Mouse (Mus musculus) kidney, postnatal 0 days (tissue): Measurements from ENCODE around the gene Prkcd. TPM values are rescaled to one million over a fixed set of nuclear protein-coding genes. Genes with fewer than 3 reads are reported as not detected.
A peak's percentile ranks its signal among the peaks of the same experiment; 100 is the strongest.
"Not testable (repeated sequence)": the region's sequence is repeated elsewhere in the genome, so short reads cannot be mapped to it uniquely, and the experiment has no call there.

Experiments used
- ATAC-seq: fragments of 200-750 bp; cut with Nextera tagmentation; replicated peaks from 2 replicates; pipeline ENCODE4 v1.8.0; 2017; ENCODE audit warnings: low read depth, moderate number of reproducible peaks, moderate TSS enrichment, moderate library complexity; ENCODE audit not compliant: low FRiP score
- DNase-seq: peaks from one replicate; pipeline ENCODE4 v3.0.0-alpha.2; 2016; ENCODE audit warnings: low spot score
- H3K27ac ChIP-seq: fragments of 300-500 bp; sonication (generic); 2 replicates; pipeline ENCODE4 v1.5.1; 2014; ENCODE audit warnings: mild to moderate bottlenecking
- H3K27me3 ChIP-seq: fragments of 300-500 bp; sonication (generic); 2 replicates; pipeline ENCODE4 v1.6.1; 2014; ENCODE audit warnings: low read length, mixed read lengths; ENCODE audit not compliant: insufficient read depth
- H3K36me3 ChIP-seq: fragments of 300-500 bp; sonication (generic); 2 replicates; pipeline ENCODE4 v1.6.1; 2014; ENCODE audit warnings: low read length, mixed read lengths; ENCODE audit not compliant: insufficient read depth
- H3K4me1 ChIP-seq: fragments of 300-500 bp; sonication (generic); replicated peaks from 2 replicates; pipeline ENCODE4 v1.6.1; 2014; ENCODE audit warnings: antibody characterized with exemption, low read length, mixed read lengths; ENCODE audit not compliant: insufficient read depth
- H3K4me2 ChIP-seq: fragments of 300-500 bp; sonication (generic); 2 replicates; pipeline ENCODE4 v1.6.1; 2014; ENCODE audit warnings: mild to moderate bottlenecking, low read length, moderate library complexity, mixed read lengths
- H3K4me3 ChIP-seq: fragments of 300-500 bp; sonication (generic); replicated peaks from 2 replicates; pipeline ENCODE4 v1.5.1; 2014; ENCODE audit warnings: low read depth, low read length
- H3K9ac ChIP-seq: fragments of 300-500 bp; sonication (generic); 2 replicates; pipeline ENCODE4 v1.6.1; 2014; ENCODE audit warnings: low read depth, low read length
- H3K9me3 ChIP-seq: fragments of 300-500 bp; sonication (generic); replicated peaks from 2 replicates; pipeline ENCODE4 v1.6.1; 2016; ENCODE audit warnings: low read length, inconsistent platforms, mixed read lengths
- CTCF ChIP-seq: IDR thresholded peaks from 2 replicates; pipeline ENCODE4 v1.5.1; 2016; ENCODE audit warnings: antibody characterized with exemption, low read depth, mild to moderate bottlenecking, moderate library complexity
- WGBS: fragments of 180-500 bp; shearing (Covaris S2); extraction: QIAGEN DNeasy Blood & Tissue Kit; methylation state at CpG from one replicate; pipeline ENCODE4 v1.1.7; 2014; 5-methylcytosine and 5-hydroxymethylcytosine counted together
- polyA plus RNA-seq: library from polyadenylated mRNA; unstranded; fragments of >200 nt; fragmentation: Nextera tagmentation; extraction: Ambion mirVana; gene quantifications from 2 replicates; pipeline ENCODE4 v1.2.1, GENCODE M21; 2015

Gene Prkcd
- polyA plus RNA-seq, 1 experiment from 2014 or later: 44.9 TPM

DNA sequence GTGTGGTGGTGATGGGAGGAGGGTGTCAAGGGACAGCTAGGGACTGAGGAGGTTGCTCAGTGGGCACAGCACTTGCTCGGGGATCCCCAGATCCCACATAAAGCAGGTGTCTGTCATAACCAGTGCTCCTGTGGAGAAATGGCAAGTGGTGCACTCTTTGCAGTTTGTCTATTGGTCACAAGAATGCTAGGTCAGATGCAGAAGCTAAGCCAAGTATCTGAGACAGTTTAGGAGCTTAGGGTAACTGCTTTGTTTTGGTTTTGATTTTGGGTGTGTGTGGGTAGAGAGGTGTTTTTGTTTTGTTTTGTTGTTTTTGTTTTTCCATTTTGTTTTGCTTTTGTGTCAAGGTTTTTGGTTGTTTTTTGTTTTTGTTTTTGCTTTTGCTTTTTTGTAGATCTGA, 44.8 kb downstream of the Prkcd start:
- DNase-seq (no peak), ATAC-seq (no peak)
- TF ChIP-seq CTCF: 0 out of 2 replicates have a peak, but pooled peaks have one; percentile 1
- Histone ChIP-seq H3K4me1 (peaks cover 12% of the 10 kb centered on the region), H3K4me3 (no peak overlapping the region), H3K9ac (no peak overlapping the region), H3K4me2 (no peak overlapping the region), H3K9me3 (no peaks in the 10 kb centered on the region), H3K36me3 (no peaks in the 10 kb centered on the region), H3K27ac (no peak overlapping the region), H3K27me3 (no peaks in the 10 kb centered on the region)
- WGBS: 70% methylated on average over 1 of the region's 1 CpGs

DNA sequence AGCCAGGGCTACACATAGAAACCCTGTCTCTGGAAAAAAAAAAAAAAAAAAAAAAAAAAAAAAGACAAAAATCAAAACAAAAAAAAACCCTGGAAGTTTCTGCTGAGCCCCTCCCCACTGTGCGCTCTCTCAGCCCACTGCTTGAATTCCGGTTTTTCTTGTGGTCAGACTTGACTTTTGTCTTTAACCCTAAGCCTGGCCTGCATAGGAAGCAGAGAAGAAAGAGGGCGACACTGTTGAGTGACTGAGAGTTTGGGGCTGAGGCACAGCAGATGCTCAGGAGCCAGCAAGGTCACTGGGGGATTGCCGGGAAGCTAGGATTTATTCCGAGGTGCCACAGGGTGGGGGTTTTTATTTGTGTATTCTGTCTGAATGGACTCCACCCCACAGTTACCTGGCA, 46.1 kb downstream of the Prkcd start:
- Histone ChIP-seq H3K9ac (no peak overlapping the region), H3K27me3 (no peaks in the 10 kb centered on the region), H3K4me2 (no peak overlapping the region), H3K36me3 (0 out of 2 replicates have a peak, but pooled peaks cover 3% of the 10 kb centered on the region), H3K4me1 (peaks cover 16% of the 10 kb centered on the region), H3K9me3 (no peaks in the 10 kb centered on the region), H3K4me3 (no peak overlapping the region), H3K27ac (no peak overlapping the region)
- ATAC-seq (no peak; the same call in 1 of the 2 replicates), DNase-seq (peak; percentile 50)
- TF ChIP-seq CTCF: no peak
- WGBS: 33% methylated on average over 5 of the region's 5 CpGs

DNA sequence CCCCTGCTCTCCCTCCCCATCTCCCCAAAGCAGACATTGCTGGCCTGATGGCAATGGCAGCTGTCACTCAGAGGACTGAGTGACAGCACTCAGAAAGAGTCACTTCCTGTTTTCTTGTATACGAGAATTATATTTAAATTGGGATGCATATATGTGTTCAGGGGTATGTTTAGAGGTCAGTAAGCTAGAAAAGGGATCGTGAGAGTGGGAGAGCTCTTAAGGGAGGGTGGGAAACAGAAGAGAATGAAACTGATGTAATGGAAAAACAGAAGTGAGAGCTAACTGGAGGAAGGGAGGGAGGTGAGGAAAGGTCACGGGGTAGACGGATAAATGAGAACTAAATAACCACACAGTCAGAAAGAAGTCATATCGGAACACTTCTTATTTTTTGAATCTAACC, 46.8 kb downstream of the Prkcd start:
- ATAC-seq: no peak
- 69% methylated on average over 5 of the region's 5 CpGs for WGBS
- Histone ChIP-seq H3K9me3 (no peaks in the 10 kb centered on the region), H3K9ac (no peak overlapping the region), H3K27me3 (no peaks in the 10 kb centered on the region), H3K36me3 (0 out of 2 replicates have a peak, but pooled peaks cover 4% of the 10 kb centered on the region), H3K4me2 (no peak overlapping the region), H3K4me3 (no peak overlapping the region), H3K4me1 (peaks cover 9% of the 10 kb centered on the region), H3K27ac (no peak overlapping the region)
- no peak for TF ChIP-seq CTCF
- no peak for DNase-seq

DNA sequence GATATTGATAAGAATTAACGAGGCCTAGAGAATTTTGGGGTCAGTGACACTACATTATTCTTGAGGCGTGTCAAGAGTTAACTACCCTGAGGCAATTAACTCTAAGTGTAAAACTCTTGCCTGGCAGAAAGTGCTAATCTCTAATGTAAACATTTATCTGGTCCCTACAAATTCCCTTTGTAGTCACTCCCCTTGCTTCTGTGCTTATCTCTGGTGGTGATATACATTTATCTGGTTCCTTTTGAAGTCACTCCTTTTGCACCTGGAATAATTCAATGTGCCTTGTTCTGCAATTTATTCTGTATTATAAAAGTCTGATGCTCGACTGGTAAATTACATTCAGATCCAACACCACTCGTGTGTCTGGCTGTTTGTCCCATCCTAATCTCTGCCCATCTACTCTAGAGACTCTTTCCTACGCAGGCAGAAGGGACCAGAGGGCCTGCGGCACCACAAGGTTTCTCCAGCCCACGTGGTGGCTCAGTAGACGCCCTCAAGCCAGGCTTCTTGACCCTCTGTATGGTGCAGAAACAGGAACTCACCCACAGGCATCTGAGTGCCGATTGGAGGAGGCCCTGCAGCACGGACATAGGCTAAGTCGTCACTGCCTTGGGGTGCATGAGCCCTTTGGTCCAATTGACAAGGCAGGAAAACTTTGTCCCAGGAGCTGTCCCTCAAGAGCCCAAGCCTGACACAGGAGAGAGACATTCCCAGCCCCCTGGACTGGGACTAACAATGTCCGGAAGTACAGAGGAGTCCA, 48.5 kb downstream of the Prkcd start:
- H3K27ac ChIP-seq, ATAC-seq: not testable (repeated sequence)

DNA sequence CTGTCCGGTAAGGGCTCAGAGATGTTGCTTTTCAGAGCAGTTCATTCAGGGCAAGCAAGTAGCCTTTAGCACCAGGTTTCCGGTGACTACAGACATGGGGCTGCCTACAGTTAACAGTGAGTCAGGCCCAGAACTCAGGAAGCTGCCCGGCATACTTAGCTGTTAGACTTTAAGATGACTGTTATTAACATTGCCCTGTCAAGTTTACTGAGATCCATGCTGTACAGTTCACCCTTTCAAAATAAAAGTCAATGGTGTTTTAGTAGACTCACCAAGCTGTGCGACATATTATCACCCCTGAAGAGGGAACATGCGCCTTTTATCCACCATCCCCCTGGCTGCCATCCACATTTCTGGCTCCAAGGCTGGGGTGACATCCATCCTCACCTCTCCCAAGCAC, 49.8 kb downstream of the Prkcd start:
- no peak overlapping the region for H3K4me2 ChIP-seq
- no peak overlapping the region for H3K9ac ChIP-seq
- peaks cover 24% of the 10 kb centered on the region for H3K36me3 ChIP-seq
- peaks cover 9% of the 10 kb centered on the region for H3K4me1 ChIP-seq
- H3K9me3 ChIP-seq: no peaks in the 10 kb centered on the region
- TF ChIP-seq CTCF: no peak
- peak; percentile 81 for DNase-seq
- H3K27ac ChIP-seq: 0 out of 2 replicates have a peak overlapping the region, but pooled peaks have one; percentile 31
- H3K4me3 ChIP-seq: no peak overlapping the region
- peak; percentile 42; the same call in 1 of the 2 replicates for ATAC-seq
- whole genome bisulfite sequencing: 32% methylated on average over 5 of the region's 5 CpGs
- no peaks in the 10 kb centered on the region for H3K27me3 ChIP-seq

More for the DNA sequence above, 48.5 kb downstream of the Prkcd start:
- H3K4me2 ChIP-seq, H3K9me3 ChIP-seq, H3K4me1 ChIP-seq, H3K4me3 ChIP-seq, H3K9ac ChIP-seq, DNase-seq, H3K27me3 ChIP-seq: not testable (repeated sequence)
- WGBS: 26% methylated on average over 10 of the region's 12 CpGs
- H3K36me3 ChIP-seq: peaks cover 12% of the 10 kb centered on the region

DNA sequence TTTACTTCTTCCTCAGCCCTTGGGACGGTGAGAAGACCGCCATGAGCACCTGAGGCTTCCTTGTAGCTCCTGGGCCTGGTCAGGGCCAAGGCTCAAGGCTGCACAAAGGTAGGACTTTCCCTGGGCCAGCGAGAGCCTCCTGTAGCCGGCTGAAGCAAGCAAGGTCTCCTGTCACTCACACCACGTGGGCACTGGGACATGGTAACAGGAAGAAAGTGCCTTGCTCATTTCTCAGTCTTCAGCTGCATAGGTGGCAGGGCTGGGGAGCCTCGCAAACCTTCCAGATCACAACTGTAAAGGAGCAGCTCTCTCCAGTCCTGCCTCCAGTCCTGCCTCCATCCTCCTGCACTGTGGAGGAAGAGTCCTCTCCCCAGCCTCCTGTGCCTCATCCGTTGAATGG, 50.2 kb downstream of the Prkcd start:
- Histone ChIP-seq H3K9me3 (no peaks in the 10 kb centered on the region), H3K36me3 (peaks cover 28% of the 10 kb centered on the region), H3K4me3 (no peak overlapping the region), H3K27ac (peak overlapping the region; percentile 31; the same call in 1 of the 2 replicates), H3K4me1 (peaks cover 9% of the 10 kb centered on the region), H3K4me2 (no peak overlapping the region), H3K27me3 (no peaks in the 10 kb centered on the region), H3K9ac (peak overlapping the region; percentile 8; the same call in 1 of the 2 replicates)
- TF ChIP-seq CTCF: no peak
- ATAC-seq: no peak
- 69% methylated on average over 7 of the region's 7 CpGs for WGBS
- no peak for DNase-seq
